Mouse (Mus musculus) inflammation-experienced regulatory T-cells, adult 6 months (primary cell): ENCODE measurements around the gene Klhdc10. TPM values are rescaled to one million over a fixed set of nuclear protein-coding genes. Genes with fewer than 3 reads are reported as not detected.

Experiments used
- ATAC-seq: one replicate; pipeline ENCODE4 v1.8.0; 2017
- polyA plus RNA-seq, 3 experiments: library from polyadenylated mRNA; unstranded; fragments of 100-300 nt; shearing (Covaris generic); gene quantifications; one replicate each; pipeline ENCODE4 v1.2.1; 2017

Klhdc10 gene
- polyA plus RNA-seq, 3 experiments from 2014 or later: 0.94 to 3.8 (median 2.2) TPM

GRCm38 (mm10) chr6:30471706-30472105, 70.0 kb downstream of the Klhdc10 start:
- ATAC-seq: no peak

GRCm38 (mm10) chr6:30476025-30476765, 74.5 kb downstream of the Klhdc10 start:
- no peak for ATAC-seq

GRCm38 (mm10) chr6:30477210-30477714, 75.6 kb downstream of the Klhdc10 start:
- ATAC-seq: no peak

DNA sequence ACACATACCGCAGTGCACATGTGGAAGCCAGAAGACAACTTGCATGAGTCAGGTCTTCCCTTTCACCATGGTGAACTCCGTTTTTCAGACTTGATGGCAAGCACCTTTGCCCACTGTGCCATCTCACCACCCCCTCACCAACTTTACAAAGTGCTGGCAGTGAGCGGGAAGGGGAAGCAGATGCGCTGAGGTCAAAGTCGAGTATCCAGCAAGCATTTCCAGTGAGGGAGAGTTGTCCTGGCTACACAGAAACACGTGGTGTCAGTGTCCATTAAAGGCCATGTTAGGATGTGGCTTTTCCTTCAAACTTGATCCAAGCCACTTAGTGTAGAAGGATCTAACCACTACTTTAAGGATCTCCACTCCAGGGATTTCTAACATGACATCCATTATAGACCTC, 76.1 kb downstream of the Klhdc10 start:
- ATAC-seq: no peak

GRCm38 (mm10) chr6:30479418-30479817, 77.8 kb downstream of the Klhdc10 start:
- ATAC-seq: no peak

DNA sequence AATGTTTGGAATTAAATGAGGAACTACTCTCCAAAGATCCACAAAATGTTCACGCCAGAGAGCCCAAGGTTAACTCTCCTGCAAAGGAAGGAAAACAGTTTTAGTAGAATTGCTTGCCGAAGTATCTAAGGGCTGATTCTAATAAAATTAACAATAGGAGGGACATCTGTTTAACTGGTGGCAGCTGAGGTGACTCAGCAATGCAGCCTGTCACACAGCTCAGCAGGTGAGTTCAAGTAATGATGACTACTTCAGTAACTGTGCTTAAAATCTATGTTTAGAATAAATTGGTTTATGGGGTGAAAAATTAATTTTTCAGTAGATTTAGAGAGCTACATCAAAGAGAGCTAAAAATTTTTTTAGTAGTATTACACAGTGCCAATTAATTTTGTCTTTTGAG, 81.2 kb downstream of the Klhdc10 start:
- no peak for ATAC-seq

DNA sequence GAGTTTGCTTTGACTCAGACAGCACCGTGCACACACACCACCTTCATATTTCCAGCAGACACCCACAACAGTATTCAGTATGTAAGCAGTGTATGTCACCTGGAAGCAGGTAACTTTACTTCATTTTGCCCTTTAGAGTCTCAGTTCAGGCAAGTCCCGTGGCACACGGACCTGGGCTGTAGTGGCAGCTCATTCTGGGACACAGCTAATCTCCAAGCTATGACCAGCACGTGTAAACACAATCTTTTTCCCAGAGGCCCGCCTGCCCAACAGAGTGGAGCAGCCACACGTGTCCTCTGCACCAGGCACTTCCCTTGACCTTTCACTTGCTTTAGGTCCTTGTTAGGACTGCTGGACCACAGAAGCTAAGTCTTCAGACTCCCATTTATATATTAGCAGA, 84.8 kb downstream of the Klhdc10 start:
- ATAC-seq: no peak

- peak; percentile 76 for ATAC-seq
Measured at GRCm38 (mm10) chr6:30499049-30499448, 97.4 kb downstream of the Klhdc10 start.

Other genes starting within 250 kb of the Klhdc10 start
- gene Ube2h, start 97.3 kb upstream of the Klhdc10 start, polyA plus RNA-seq: 100 to 1,000 TPM; 108 to 123 (median 115) TPM
- 10 to 100 TPM; 34.5 to 58.1 (median 44.4) TPM for gene Zc3hc1, start 10.8 kb upstream of the Klhdc10 start, polyA plus RNA-seq
- 10 to 100 TPM; 56.2 to 68.8 (median 61.0) TPM for gene Tmem209, start 107.9 kb downstream of the Klhdc10 start, polyA plus RNA-seq
- gene Ssmem1, start 108.0 kb downstream of the Klhdc10 start, polyA plus RNA-seq: not detected
- gene Cpa2, start 139.7 kb downstream of the Klhdc10 start, polyA plus RNA-seq: under 1 TPM in 1 of 3 experiments, not detected in 2; 0.71 TPM
- not detected for gene Cpa4, start 166.5 kb downstream of the Klhdc10 start, polyA plus RNA-seq
- not detected for gene Cpa5, start 209.1 kb downstream of the Klhdc10 start, polyA plus RNA-seq
- not detected for gene Cpa1, start 237.3 kb downstream of the Klhdc10 start, polyA plus RNA-seq